Mouse (Mus musculus): Measurements from ENCODE around the gene Olfr1259. TPM values are rescaled to one million over a fixed set of nuclear protein-coding genes. Genes with fewer than 3 reads are reported as not detected.
"Not testable (repeated sequence)": the region's sequence is repeated elsewhere in the genome, so short reads cannot be mapped to it uniquely, and the experiment has no call there.

The Olfr1259 gene
- polyA plus RNA-seq (2016; fragmentation: Nextera tagmentation; extraction: Ambion mirVana) = not detected in 2 replicates

DNA sequence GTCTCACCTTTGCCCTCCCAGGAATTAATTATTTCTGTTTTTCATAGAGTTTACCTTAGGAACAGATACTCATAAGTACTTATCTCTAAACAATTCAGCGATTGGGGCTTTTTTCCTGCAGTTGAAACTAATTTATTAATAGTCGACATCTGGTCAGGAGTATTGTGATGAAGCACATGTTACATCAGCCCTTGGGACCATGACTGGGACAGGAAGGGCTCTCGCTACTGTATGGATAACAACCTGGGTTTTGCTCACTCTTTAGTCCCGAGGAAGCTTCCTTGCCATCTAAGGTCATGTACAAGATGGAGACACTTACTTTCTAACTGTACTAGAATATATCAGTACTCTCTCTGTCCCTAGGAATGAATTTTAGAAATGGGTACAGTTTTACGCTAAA, at the start of gene Olfr1259:
Olfr1259 (minus strand) TSS at position 101 of the 400 bp plus-strand sequence.
- WGBS = 82% methylated on average over 5 of the region's 5 CpGs
- Histone ChIP-seq H3K4me3 (no peak within 1 kb of the TSS), H3K36me3 (no peaks in the 10 kb centered on the region), H3K27ac (no peak within 1 kb of the TSS), H3K9me3 (no peaks in the 10 kb centered on the region), H3K27me3 (ENCODE audit: insufficient read depth, poor library complexity, severe bottlenecking) (no peaks in the 10 kb centered on the region), H3K4me1 (no peaks in the 10 kb centered on the region)
- DNase-seq (ENCODE audit: low spot score) = no peak

DNA sequence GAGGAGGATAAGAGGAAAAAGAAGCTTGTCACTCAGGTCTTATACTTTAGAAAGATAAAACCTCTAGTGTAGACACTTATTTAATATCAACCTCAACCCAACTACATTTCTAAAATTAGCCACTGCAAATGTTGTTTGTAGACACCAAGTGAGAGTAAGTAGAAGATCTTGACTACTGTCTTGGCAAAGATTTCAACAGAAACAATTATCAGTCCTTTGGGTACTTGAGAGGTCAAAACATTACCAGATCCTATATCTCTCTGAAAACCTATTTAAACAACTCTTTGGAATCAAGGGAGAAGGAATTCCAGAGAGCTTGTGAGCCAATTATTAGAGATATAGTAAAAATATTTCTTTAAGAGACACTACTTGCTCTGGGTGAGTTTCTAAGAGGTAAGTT, 42.5 kb upstream of the Olfr1259 start, which contains the start of gene Olfr1261:
Olfr1261 (plus strand) TSS at position 301 of the 400 bp plus-strand sequence.
- H3K4me3 ChIP-seq = no peak within 1 kb of the TSS

DNA sequence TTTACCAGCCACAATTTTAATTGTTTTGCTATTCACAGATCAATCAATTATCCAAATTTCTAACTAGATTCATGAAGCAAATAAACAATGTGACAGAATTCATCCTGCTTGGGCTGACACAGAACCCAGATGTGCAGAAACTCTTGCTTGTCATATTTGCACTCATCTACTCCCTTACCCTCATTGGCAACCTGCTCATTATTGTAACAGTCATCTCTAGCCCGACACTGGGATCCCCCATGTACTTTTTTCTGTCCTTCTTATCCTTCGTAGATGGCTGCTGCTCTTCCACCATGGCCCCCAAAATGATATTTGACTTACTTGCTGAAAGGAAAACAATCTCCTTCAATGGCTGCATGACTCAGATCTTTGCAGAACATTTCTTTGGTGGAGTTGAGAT, 29.2 kb upstream of the Olfr1259 start:
- no peak overlapping the region for H3K27ac ChIP-seq
- DNase-seq (ENCODE audit: low spot score) = no peak

More for the DNA sequence above, 42.5 kb upstream of the Olfr1259 start, which contains the start of gene Olfr1261:
- no peaks in the 10 kb centered on the region for H3K9me3 ChIP-seq
- no peaks in the 10 kb centered on the region for H3K4me1 ChIP-seq
- no peaks in the 10 kb centered on the region for H3K27me3 ChIP-seq (ENCODE audit: insufficient read depth, poor library complexity, severe bottlenecking)
- DNase-seq (ENCODE audit: low spot score) = no peak
- H3K27ac ChIP-seq = no peak within 1 kb of the TSS
- H3K36me3 ChIP-seq = no peaks in the 10 kb centered on the region

DNA sequence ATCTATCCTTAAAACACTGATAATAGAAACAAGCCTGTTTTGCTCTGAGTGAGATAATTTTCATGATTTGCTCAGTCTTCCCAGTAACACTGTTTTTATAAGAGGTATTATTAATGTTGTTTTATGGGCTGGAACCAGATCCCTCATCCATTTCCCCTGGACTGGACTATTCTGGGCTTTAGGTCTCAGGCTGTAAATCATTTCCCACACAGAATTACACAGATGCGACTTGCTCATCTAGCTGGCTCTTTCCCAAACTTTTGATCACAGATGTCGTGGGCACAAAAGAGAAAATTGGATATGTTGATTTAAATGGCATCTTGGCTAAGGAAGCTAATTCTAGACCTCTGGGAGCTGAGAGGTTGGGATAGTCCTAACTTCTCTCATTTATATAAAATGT, 25.7 kb upstream of the Olfr1259 start, which contains the start of gene Olfr1260:
Olfr1260 (plus strand) TSS at position 157 of the 400 bp plus-strand sequence.
- Histone ChIP-seq H3K36me3 (no peaks in the 10 kb centered on the region), H3K9me3 (no peaks in the 10 kb centered on the region), H3K27ac (no peak within 1 kb of the TSS), H3K4me3 (no peak within 1 kb of the TSS), H3K4me1 (no peaks in the 10 kb centered on the region), H3K27me3 (ENCODE audit: insufficient read depth, poor library complexity, severe bottlenecking) (no peaks in the 10 kb centered on the region)
- 77% methylated on average over 2 of the region's 2 CpGs for WGBS
- no peak for DNase-seq (ENCODE audit: low spot score)

More for the DNA sequence above, 29.2 kb upstream of the Olfr1259 start:
- 79% methylated on average over 2 of the region's 2 CpGs for WGBS
- Histone ChIP-seq H3K36me3 (no peaks in the 10 kb centered on the region), H3K9me3 (no peaks in the 10 kb centered on the region), H3K4me1 (no peaks in the 10 kb centered on the region), H3K4me3 (no peak overlapping the region), H3K27me3 (ENCODE audit: insufficient read depth, poor library complexity, severe bottlenecking) (no peaks in the 10 kb centered on the region)

DNA sequence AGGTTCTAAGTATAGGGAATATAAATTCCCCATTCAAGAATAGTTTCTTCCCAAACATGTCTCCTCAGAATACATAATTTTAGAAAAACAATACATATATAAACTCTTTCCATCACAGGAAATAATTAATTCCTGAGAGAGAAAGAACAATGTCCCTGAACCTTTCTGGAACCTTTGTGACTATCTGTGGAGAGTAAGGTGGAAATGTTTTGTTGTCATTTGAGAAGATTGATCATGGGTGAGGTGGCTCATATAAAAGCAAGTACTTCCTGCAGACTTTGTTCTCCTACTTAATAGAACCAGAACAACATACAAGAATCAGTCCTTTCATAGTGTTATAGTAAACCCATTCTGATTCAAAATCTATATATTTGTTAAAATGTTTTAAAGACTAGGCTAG, 21.5 kb downstream of the Olfr1259 start, which contains the start of gene Olfr1258:
Olfr1258 (plus strand) TSS at position 301 of the 400 bp plus-strand sequence.
- Histone ChIP-seq H3K9me3 (no peaks in the 10 kb centered on the region), H3K4me1 (no peaks in the 10 kb centered on the region), H3K36me3 (no peaks in the 10 kb centered on the region), H3K27me3 (ENCODE audit: insufficient read depth, poor library complexity, severe bottlenecking) (no peaks in the 10 kb centered on the region), H3K4me3 (no peak within 1 kb of the TSS), H3K27ac (no peak within 1 kb of the TSS)
- no peak for DNase-seq (ENCODE audit: low spot score)

DNA sequence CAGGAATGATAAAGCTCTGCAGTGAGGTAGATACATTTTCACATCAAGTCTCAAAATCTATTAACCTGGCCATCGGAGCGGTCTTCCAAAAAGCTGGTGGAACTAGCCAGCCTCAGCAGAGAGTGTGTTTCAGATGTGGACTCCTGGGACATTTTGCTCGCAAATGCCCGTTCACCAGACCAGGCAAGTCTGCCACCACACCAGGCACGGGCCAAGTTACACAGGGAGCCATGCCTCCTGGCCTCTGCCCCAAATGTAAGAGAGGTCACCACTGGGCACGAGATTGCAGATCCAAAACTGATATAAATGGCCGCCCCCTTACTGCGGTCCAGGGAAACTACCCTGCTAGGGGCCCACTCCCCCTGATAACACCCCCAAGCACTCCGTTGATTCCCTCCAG, 35.8 kb downstream of the Olfr1259 start:
- DNase-seq (ENCODE audit: low spot score); H3K36me3 ChIP-seq; H3K4me1 ChIP-seq; H3K27me3 ChIP-seq (ENCODE audit: insufficient read depth, poor library complexity, severe bottlenecking); H3K9me3 ChIP-seq; H3K27ac ChIP-seq; H3K4me3 ChIP-seq: not testable (repeated sequence)
- 81% methylated on average over 8 of the region's 9 CpGs for WGBS

Other genes with a start within 250 kb of the Olfr1259 start
- gene Olfr1252, start 223.7 kb downstream of the Olfr1259 start, polyA plus RNA-seq (2016; fragmentation: Nextera tagmentation; extraction: Ambion mirVana) = not detected in 2 replicates
- not detected in 2 replicates for gene Olfr1253, start 191.6 kb downstream of the Olfr1259 start, polyA plus RNA-seq (2016; fragmentation: Nextera tagmentation; extraction: Ambion mirVana)
- gene Olfr1254, start 155.0 kb downstream of the Olfr1259 start, polyA plus RNA-seq (2016; fragmentation: Nextera tagmentation; extraction: Ambion mirVana) = not detected in 2 replicates
- not detected in 2 replicates for gene Olfr1255, start 136.6 kb downstream of the Olfr1259 start, polyA plus RNA-seq (2016; fragmentation: Nextera tagmentation; extraction: Ambion mirVana)
- gene Olfr1256, start 107.1 kb downstream of the Olfr1259 start, polyA plus RNA-seq (2016; fragmentation: Nextera tagmentation; extraction: Ambion mirVana) = not detected in 2 replicates
- not detected in 2 replicates for gene Olfr48, start 100.5 kb downstream of the Olfr1259 start, polyA plus RNA-seq (2016; fragmentation: Nextera tagmentation; extraction: Ambion mirVana)
- not detected in 2 replicates for gene Olfr1257, start 70.2 kb downstream of the Olfr1259 start, polyA plus RNA-seq (2016; fragmentation: Nextera tagmentation; extraction: Ambion mirVana)
- not detected in 2 replicates for gene Olfr1258, start 21.4 kb downstream of the Olfr1259 start, polyA plus RNA-seq (2016; fragmentation: Nextera tagmentation; extraction: Ambion mirVana)
- not detected in 2 replicates for gene Olfr1260, start 25.7 kb upstream of the Olfr1259 start, polyA plus RNA-seq (2016; fragmentation: Nextera tagmentation; extraction: Ambion mirVana)
- not detected in 2 replicates for gene Olfr1261, start 42.6 kb upstream of the Olfr1259 start, polyA plus RNA-seq (2016; fragmentation: Nextera tagmentation; extraction: Ambion mirVana)
- gene Olfr1262, start 51.5 kb upstream of the Olfr1259 start, polyA plus RNA-seq (2016; fragmentation: Nextera tagmentation; extraction: Ambion mirVana) = not detected in 2 replicates
- gene Olfr1263, start 63.5 kb upstream of the Olfr1259 start, polyA plus RNA-seq (2016; fragmentation: Nextera tagmentation; extraction: Ambion mirVana) = not detected in 2 replicates
- gene Olfr1264, start 76.9 kb upstream of the Olfr1259 start, polyA plus RNA-seq (2016; fragmentation: Nextera tagmentation; extraction: Ambion mirVana) = not detected in 2 replicates
- not detected in 2 replicates for gene Olfr1265, start 86.7 kb upstream of the Olfr1259 start, polyA plus RNA-seq (2016; fragmentation: Nextera tagmentation; extraction: Ambion mirVana)
- not detected in 2 replicates for gene Olfr140, start 114.9 kb upstream of the Olfr1259 start, polyA plus RNA-seq (2016; fragmentation: Nextera tagmentation; extraction: Ambion mirVana)
- not detected in 2 replicates for gene Olfr1269, start 172.7 kb upstream of the Olfr1259 start, polyA plus RNA-seq (2016; fragmentation: Nextera tagmentation; extraction: Ambion mirVana)
- gene Olfr32, start 193.6 kb upstream of the Olfr1259 start, polyA plus RNA-seq (2016; fragmentation: Nextera tagmentation; extraction: Ambion mirVana) = not detected in 2 replicates
- gene Olfr1270, start 204.4 kb upstream of the Olfr1259 start, polyA plus RNA-seq (2016; fragmentation: Nextera tagmentation; extraction: Ambion mirVana) = not detected in 2 replicates